Mouse (Mus musculus): Measurements from ENCODE around the gene Scand1. TPM values are rescaled to one million over a fixed set of nuclear protein-coding genes. Genes with fewer than 3 reads are reported as not detected.

Gene Scand1
- total RNA-seq, 2 experiments from 2014 or later = 96.3 to 98.8 TPM

DNA sequence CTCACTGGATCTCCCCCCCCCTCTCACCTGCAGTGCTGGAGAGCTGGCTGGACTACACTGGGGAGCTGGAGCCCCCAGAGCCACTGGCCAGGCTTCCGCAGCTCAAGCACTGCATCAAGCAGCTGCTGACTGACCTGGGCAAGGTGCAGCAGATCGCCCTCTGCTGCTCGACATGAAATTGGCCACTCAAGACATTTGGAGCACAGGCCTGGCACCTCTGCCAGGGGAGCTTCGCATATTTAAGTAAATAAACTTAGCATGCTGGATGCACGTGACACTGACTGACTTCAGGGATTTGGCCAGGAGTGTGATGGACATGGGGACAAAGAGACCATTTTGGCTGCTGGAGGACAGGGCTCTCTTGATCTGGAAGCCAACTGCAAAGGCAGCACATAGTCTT is 5.2 kb downstream of the Scand1 start:
- peak; percentile 22 for DNase-seq

DNA sequence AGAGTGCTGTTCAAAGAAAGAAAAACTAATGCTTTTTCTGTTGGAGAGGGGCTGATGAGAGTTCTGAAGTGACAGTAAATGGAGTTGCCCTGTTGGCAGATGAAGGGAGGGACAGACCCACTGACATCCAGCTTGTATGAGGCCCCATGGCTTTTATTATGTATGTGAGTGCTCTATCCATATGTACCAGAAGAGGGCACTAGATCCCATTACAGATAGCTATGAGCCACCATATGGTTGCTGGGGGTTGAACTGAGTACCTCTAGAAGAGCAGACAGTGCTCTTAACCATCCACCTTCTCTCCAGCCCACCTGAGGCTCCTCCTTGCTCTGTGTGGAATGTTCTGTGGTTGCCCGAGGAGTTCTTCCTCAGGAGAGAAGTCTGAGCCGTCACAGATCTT is 6.7 kb downstream of the Scand1 start:
- DNase-seq = no peak

DNA sequence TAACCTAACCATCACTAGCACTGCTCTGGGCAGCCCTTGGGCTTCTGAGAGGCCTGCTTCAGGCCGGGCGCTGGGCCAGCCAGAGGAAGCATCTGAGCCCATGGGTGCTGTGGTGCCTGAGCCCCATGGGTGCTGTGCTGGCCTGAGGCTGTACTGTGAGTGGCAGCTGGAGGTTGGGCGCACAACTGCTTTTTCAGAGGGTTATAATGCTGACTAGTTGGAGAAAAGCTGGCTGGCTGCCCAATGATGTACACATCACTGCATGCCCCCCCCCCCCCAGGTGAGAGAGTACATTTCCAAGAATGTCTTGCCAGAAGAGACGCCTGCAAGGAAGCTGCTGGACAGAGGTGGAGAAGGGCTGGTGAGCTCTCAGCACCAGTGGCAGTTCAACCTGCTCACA is 8.2 kb downstream of the Scand1 start:
- DNase-seq = no peak

DNA sequence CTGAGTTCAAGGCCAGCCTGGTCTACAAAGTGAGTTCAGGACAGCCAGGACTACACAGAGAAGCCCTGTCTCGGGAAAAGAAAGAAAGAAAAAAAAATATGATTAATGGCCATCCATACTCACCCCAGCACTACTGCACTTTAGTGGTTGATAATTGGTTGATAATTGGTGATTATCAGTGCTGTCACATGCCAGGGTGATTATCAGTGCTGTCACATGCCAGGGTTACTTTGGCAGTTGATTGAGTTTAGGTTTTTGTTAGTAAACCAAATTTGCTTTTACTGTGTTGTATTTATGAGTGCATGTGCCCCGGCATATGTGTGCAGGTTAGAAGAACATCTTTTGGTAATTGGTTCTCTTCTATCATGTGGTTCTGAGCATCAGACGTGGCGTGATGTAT is 10.4 kb downstream of the Scand1 start:
- DNase-seq = no peak

DNA sequence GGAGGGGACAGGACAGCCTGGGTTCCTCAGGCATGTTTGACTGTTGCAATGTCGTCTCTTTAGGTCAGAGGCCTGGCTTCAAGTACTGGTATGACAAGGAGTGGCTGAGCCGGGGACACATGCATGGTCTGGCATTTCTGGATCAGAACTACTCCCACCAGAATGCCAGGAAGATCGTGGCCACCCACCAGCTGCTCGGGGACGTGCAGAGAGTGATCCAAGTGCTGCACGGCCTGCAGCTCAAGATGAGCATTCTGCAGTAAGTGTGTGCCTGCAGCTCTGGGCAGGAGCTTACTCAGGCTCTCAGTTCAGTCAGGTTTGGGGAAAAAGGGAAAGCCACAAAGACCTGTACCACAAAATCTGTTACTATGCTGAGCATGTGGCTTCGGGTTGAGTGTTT is 14.0 kb downstream of the Scand1 start:
- DNase-seq = no peak

DNA sequence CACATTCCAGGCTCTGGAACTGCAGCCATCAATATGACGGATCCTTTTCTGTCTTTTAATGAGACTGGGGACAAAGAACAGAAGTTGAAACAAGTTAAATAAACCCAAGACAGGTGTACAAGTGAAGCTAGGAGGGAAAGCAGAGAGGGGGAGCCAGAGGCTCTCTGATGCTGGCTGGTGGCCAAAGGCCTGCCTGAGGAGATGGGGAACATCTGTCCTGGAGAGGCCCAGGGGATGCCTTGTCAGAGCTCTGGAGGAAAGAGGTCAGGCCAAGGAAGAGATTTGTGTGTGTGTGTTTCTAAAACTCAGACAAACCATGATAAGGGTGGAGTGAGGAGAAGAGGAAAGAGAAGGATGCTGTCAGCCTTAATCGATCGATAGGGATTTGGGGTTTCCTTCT is 14.9 kb downstream of the Scand1 start:
- DNase-seq = no peak

DNA sequence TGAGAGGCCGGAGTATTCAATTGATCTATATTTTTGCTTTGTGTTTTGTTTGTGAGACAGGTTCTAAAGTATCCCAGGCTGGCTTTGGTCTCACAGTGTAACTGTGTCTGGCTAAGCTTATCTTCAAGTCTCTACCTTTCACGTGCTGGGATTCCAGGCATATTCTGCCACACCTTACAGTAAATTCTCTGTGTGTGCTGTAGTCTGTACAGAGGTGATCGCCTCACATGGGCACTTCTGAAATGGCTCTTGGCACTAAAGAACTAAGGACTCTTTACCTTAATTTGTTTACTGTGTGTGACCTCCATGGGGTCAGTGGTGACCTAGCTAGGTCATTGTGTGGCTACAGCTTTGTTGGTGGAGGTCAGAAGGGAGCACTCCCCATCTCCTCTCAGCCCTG is 16.3 kb downstream of the Scand1 start:
- no peak for DNase-seq

DNA sequence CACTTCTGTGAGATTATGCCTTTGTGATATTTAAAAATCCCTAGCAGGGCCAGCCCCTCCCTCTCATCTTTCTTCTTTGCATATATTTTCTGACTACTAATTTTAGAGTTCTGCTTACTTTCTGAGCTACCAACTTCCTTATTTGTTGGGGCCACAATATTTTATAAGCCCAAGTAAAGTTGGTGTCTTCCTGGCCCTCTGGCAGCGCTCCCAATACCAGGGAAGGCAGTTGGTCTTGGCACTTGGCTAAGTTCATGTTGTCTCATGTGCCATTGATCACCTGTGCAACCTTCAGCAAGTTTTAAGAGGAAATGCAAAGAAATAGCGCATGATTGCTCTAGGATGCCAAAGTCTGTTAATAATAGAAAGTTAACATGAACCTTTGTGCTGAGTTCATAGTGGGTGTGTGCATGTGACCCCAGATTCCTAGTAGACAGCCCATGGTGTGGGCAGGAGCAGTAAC is 16.9 kb downstream of the Scand1 start:
- DNase-seq = no peak

DNA sequence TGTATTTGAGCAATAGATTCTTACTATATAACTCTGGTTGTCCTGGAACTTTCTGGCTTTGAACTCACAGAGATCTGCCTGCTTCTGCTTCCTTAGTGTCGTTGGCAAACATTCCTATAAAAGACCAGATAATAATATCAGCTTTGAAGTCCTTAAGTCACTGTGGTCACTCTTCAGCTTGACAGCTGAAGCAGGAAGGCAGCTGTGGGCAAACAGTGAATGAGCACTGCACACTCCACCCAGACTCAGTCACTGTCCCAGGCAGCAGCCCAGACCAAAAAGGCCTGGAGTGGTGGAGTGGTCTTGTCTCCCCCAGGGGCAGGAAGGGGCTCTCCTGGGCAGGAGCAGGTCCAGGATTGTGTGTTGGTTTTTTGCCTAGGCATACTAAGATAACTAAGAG is 20.5 kb downstream of the Scand1 start:
- DNase-seq = no peak

DNA sequence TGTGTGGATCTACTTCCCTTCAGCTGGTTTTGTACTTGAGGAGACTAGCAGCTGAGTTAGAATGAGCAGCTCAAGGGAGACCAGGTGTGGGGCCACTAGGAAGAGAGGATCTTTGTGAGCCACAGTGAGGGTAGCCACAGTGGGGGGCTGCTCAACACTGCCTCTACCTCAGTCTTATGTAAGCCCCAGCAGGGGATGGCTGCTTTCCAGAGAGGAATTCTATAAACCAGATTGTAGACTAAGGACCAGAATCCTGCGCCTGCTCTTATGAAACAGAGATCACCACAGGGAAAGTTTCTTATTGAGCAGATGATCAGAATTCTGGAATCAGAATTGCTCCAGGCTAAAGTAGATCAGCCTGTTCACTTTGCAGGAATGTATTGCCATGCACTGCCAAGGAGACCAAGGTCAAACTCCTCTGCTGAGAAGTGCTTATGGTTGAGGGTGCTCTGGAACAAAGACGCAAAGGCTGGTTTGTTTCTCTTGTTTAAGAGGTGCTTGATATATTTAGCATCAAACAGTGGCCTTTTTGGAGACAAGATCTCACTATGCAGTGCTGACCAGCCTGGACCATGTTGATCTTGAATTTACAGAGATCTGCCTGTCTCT is 22.8 kb downstream of the Scand1 start:
- peak; percentile 36 for DNase-seq

DNA sequence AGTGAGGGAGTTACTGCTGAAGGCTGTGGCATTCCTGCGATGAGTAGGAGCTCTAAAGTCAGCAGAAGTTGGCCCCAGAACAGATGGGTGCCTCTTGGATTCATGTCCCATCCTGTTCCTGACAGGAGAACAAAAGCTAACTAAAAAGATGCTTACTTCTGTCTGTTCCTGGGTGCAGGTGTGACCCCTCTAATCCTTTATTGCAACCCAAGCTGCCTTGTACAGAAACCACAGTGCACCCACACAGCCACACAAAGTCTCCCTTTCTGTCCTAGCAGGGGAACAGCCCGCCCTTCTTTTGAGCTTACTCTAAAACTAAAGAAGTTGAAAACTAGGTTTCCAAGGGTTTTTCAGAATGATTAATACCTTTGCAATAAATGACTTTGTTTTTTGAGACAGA is 24.3 kb downstream of the Scand1 start:
- DNase-seq = no peak

DNA sequence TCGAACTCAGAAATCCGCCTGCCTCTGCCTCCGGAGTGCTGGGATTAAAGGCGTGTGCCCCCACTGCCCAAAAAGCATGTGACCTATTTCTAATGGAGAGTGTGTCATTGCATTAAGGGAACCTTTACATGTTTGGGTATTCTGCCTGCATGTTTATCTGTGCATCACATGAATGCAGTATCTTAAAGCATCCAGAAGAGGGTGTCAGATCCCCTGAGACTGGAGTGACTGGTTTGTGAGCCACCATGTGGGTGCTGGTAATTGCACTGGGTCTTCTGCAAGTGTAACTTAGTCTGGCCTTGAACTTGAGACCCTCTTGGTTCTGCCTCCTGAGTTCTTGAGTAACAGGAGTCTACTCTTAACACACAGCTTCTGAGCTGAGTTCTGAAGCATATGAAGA is 25.8 kb downstream of the Scand1 start:
- no peak for DNase-seq

DNA sequence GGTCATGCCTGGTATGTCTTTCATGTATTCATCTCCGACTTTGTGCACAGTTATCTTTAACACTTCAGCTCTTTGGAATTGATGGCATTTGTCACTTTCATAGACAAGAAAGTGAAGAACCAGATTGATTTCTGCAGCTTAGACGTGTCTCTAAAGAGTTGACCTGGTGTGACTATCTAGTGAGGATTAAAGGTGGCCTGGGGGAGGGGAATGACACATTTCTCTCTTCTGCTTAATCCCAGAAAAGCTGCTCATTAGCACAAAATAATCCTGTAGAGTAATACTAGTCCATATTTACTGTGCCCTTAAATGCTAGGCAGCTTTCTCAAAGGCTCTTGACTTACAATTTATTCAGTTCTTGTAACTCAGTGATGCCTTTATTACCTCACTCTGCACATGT is 27.3 kb downstream of the Scand1 start:
- DNase-seq = no peak

DNA sequence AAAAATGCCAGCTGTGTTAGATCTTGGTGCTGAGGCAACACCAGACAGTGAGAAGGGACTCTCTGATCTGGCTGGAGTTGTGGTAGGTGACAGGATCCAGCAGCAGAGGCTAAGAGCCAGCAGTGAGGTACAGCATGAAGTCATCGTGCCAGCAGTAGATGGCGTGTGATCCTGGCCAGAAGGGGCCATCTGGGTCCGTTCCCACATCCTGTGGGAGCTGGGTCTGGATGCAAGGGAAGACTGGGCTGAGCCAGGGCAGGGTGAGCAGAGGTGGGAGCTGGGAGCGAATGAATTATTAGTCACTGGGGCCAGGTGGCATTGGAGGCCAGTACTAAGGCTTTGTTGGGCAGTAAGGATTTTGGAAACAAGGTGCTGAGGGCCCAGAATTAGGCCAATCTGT is 31.3 kb downstream of the Scand1 start:
- DNase-seq = peak; percentile 15

DNA sequence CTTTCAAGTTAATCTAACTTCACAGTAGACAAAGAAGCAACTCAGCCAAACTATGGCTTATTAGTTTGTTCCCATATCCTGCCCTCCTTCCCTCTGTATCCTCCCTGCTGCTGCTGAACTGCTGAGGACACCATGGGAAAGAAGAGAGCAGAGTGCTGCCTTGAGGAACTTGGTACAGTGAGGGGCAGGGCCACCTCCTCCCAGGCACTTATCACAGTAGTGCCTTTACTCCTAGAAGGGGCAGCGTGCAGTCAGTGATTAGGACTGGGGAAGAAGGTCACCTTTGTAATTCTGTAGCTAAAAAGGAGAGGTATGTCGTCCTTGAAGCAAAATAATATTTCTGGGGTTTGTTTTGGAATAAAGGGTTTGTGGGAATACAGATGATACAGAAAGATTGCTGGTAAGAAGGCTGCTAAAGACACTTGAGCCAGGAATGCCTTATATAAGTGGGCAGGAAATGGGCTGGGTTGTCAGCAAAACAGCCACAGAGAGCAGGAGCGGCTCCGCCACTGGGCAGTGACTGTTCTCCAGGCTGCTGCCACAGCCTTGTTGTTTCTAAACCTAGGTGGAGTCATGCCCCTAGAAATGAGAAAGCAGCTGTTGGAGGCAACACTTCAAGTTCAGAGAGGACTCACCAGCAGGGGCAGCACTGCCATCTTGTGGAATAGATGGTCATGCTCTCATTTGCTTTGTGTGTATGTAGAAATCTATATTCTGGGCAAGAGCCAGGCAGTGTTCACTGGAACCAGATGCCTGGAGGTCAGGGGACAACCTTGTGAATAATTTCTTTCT is 34.1 kb downstream of the Scand1 start:
- DNase-seq = peak; percentile 88

DNA sequence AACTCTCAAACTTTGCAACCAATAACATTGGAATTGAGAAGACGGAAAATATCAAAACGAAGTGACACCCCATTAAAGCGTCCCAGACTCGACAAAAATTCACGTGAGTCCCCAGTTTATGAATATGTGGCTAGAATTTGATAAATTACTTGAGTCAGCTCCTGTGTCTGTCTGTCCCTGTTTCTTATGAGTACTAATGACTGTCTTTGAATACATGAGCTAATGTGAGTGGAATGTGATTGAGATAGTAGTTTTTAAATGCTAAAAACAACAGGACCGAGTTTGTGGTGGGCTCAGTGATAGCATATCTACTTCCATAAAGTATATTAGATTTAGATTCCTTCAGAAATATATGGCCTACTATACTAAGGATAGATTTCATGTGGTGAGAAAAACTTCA is 40.0 kb downstream of the Scand1 start:
- DNase-seq = no peak

DNA sequence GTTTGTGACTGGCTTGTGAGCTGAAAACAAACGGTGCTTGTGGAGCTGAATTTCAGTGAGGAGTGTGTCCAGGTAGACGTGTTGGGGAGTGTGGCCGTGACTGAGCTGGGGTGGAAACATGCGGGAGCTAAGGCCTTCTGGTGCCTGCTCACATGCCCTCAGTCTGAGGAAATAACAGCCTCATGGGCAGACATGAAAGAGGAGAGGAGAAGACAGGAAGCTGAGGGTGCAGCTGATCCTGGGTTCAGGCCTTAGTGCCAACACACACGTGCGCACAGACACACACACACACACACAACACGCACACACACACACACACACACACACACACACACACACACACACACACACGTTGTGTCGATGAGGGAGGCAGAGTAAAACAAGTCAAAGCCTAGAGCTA is 44.9 kb downstream of the Scand1 start:
- DNase-seq = no peak

DNA sequence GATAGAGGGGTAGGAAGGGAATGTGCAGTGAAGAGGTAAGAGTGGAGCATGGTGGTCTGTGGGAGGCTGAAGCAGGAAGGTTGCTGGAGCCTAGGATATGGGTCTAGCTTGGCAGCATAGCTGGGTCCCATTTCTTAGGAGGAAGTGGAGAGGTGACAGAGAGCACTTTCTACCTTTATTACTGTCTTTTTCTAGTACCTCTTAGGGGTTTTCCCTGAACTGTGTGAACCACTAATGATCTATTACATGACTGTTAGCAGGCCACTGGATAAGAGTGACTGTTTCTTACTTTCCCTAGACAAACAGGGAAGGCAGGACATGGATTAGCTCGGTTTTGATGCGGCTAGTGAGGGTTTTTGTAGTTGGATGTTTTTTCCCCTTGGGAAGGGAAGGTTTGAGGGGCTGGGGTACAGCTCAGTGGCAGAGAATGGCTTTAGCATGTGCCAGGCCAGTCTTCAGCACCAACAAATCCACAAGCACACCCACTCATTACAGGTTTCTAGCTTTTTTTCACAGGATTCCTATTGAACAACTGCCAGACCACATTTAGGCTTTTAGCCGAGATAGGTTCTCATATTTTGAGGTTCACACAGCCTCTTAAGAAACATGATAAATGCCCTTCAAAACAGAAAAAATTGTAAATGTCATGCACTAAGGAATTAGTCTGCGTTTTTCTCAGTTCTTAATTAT is 49.2 kb downstream of the Scand1 start:
- no peak for DNase-seq

Small RNAs within 50 kb of the gene (microRNA-seq; reads per million reads assigned to microRNA genes)
- gene Gm22759 = not detected

Other genes with a start within 250 kb of the Scand1 start
- 1 to 10 TPM; 4.1 to 4.7 TPM for gene Spag4, start 247.5 kb downstream of the Scand1 start, total RNA-seq (2021)
- 10 to 100 TPM; 44.4 to 47.5 TPM for gene Cpne1, start 200.7 kb downstream of the Scand1 start, total RNA-seq (2021)
- gene Rbm12, start 200.7 kb downstream of the Scand1 start, total RNA-seq (2021) = 10 to 100 TPM; 23.3 to 25.0 TPM
- 10 to 100 TPM; 21.3 to 24.5 TPM for gene Gm28036, start 185.6 kb downstream of the Scand1 start, total RNA-seq (2021)
- 100 to 1,000 TPM; 406 to 407 TPM for gene Romo1, start 168.7 kb downstream of the Scand1 start, total RNA-seq (2021)
- gene Nfs1, start 168.5 kb downstream of the Scand1 start, total RNA-seq (2021) = 10 to 100 TPM; 72.0 to 78.8 TPM
- gene Rbm39, start 132.5 kb downstream of the Scand1 start, total RNA-seq (2021) = 100 to 1,000 TPM; 286 to 394 TPM
- 10 to 100 TPM; 35.9 to 38.0 TPM for gene Phf20, start 116.2 kb downstream of the Scand1 start, total RNA-seq (2021)
- 1 to 10 TPM; 1.5 to 2.0 TPM for gene Cnbd2, start 405 bp downstream of the Scand1 start, total RNA-seq (2021)
- gene Epb41l1, start 108.2 kb upstream of the Scand1 start, total RNA-seq (2021) = 10 to 100 TPM; 41.5 to 56.4 TPM
- gene Aar2, start 234.9 kb upstream of the Scand1 start, total RNA-seq (2021) = 10 to 100 TPM; 27.2 TPM

Data from adrenal gland, postnatal 10 days (tissue).